Mouse (Mus musculus) hematopoietic stem cell, adult 5-6 weeks (primary cell): Measurements from ENCODE around the gene Cubn. TPM values are rescaled to one million over a fixed set of nuclear protein-coding genes. Genes with fewer than 3 reads are reported as not detected.
A peak's percentile ranks its signal among the peaks of the same experiment; 100 is the strongest.

Experiments used
- ATAC-seq, 2 experiments: fragments of 125-278 bp in 1 of 2; replicated peaks in 1 of 2; 2 replicates each; pipeline ENCODE4 v1.8.0; 2016 to 2017; ENCODE audit warnings: inconsistent platforms in 2 of 2, mild to moderate bottlenecking in 2 of 2, moderate number of reproducible peaks in 2 of 2, low read depth in 1 of 2, moderate TSS enrichment in 1 of 2; ENCODE audit not compliant: low FRiP score in 2 of 2, poor library complexity in 2 of 2, severe bottlenecking in 2 of 2, insufficient read depth in 1 of 2, low TSS enrichment in 1 of 2
- total RNA-seq: library from RNA; stranded (forward); fragments of 172-1452, 232-1000 nt; gene quantifications from 2 replicates; pipeline ENCODE4 v1.2.3, GENCODE M21; 2017

Cubn gene
- total RNA-seq, 1 experiment from 2014 or later, result not detected

GRCm38 (mm10) chr2:13496087-13496486 lies 4.5 kb upstream of the Cubn start:
- peak in 1 of 2 experiments; percentile 25; a peak in 1 of 4 replicates for ATAC-seq

DNA sequence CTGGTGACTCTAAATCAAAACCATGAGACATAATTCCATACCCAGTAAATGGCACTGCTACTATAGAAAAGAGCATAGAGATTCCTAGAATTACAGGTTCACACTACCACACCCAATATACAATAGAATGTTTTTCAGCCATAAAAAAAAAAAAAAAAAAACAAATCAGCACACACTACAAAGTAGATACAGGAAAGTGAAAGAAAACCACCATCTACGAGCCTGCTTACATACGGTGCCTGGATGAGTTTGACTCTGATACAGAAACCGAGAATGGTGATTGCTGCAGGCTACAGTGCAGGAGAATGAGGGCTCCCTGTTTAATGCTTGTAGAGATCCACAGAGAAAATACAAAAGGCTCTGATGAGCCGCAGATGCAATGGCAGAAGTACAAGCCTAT lies 1.3 kb upstream of the Cubn start:
- no peak for ATAC-seq

- ATAC-seq, result peak in 1 of 2 experiments; percentile 21; a peak in 1 of 4 replicates
Measured at GRCm38 (mm10) chr2:13490480-13490879, 1.1 kb downstream of the Cubn start.

GRCm38 (mm10) chr2:13486470-13486869 lies 5.1 kb downstream of the Cubn start:
- no peak for ATAC-seq

DNA sequence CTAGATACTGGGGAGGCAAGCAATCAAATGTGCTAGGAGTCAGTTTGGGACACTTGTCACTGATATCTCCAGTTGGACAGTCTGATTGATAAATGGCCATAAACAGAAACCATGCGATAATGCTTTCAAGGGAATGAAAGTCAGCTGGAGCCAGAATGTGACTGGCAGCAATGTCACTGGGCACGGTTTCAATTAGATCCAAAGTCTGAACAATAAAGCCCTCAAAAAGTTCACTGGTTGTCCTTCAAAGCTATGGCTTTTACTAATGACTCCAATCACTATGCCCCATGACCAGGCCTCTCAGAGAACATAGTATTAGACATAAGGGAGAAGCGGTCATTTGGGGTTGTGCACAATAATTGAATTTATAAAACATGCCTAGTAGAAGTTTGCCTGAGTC lies 7.0 kb downstream of the Cubn start:
- no peak for ATAC-seq

GRCm38 (mm10) chr2:13480744-13481143 lies 10.9 kb downstream of the Cubn start:
- no peak for ATAC-seq

- no peak for ATAC-seq
Measured at GRCm38 (mm10) chr2:13479165-13479564, 12.4 kb downstream of the Cubn start.

GRCm38 (mm10) chr2:13470108-13470507 lies 21.5 kb downstream of the Cubn start:
- no peak for ATAC-seq

- no peak for ATAC-seq
Measured at GRCm38 (mm10) chr2:13469641-13470040, 22.0 kb downstream of the Cubn start.

DNA sequence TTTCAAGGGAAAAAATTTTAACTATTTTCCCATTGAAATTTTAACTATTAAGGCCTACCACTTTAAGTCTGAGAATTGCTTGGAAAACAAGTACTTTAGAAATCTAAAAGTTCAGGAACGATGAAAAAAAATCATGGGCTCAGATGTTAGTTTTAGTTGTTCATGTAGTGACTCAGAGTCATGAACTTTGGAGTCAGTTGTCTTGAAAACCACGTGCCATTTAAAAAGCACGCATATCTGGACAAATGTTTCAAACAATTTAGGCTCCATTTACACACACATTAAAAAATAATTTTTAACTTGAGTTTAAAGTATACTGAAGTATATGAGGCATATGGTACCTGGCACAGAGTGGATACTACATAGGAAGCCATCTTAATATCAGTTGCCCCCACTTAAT lies 24.9 kb downstream of the Cubn start:
- no peak for ATAC-seq

GRCm38 (mm10) chr2:13458088-13458487 lies 33.5 kb downstream of the Cubn start:
- ATAC-seq, result no peak

GRCm38 (mm10) chr2:13456821-13457220 lies 34.8 kb downstream of the Cubn start:
- no peak for ATAC-seq

DNA sequence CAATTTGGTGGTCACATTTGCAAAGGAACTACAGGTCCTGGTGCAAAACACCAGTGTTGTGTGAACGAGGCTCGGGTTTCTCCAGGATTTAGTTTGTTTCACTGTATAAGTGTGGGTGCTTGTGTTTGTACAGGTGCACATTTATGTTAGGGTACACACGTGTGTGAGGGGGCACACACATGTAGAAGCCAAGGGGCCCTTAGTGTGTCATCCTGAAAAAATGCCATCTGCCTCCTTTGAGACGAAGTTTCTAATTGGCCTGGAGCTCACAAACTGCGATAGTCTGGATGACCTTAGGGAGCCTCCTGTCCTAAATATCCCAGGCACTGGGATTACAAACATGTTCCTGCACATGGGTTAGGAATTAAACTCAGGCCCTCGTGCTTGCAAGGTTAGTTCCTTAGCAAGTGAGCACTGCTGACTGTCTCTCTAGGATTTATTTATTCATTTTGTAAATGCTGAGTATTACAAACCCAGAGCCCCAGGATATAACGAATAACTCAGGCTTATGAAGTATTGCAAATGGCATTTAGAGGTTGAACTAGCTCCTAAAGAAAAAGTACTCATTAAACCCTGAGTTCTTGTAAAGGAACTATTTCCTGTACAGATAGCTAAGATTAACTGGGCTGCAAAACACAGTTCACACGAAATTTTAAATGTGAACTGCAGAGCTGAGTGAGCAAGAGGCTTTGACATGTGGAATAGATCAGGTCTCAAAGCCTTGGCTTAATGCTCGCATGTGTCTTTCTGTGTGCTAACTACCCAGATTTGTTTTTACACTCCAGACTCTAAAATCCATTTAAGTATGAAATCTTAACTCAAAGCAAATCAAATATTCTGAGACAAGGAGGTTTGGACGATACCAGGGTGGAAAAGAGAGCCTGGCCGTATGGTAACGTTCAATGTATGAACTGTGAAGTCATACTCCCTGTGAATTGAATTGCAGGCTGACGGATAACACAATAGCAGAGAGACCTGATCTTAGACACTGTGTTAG lies 39.8 kb downstream of the Cubn start:
- ATAC-seq, result no peak

DNA sequence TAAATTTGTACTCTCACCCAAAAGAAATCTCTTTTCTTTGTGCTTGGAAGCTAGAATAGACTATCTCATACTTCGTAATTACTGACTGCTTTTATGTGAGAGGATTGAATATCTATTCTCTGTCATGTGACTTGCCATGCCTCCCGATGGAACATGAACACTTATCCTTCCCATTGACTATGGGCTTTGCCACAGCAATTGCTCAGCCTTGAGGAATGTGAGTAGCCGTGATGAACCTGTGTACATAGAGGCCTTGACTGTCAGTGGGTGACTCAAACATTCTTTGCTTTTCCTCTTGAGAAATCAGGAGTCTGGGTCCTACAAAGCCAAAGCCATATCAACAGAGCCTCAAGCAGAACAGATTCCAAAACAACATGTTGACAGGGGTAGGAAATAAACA lies 40.7 kb downstream of the Cubn start:
- no peak for ATAC-seq

DNA sequence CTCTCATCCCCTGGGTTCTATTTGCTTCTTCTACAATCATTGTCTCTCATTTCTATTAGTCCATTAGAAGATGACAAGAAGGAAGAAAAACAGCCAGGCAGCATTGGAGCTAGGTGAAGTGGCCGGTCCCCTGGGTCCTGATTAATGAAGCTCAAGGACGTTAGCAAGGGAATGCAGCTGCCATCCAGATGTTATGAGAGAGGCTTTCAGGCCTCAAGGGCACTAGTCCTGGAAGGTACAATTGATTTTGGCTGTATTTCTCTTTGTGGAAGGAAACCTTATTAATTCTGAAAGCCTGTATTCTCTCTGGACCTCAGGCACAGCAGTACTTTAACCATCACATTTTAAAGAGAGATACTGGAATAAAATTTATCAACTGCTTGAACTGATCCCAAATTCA lies 41.1 kb downstream of the Cubn start:
- ATAC-seq, result no peak

DNA sequence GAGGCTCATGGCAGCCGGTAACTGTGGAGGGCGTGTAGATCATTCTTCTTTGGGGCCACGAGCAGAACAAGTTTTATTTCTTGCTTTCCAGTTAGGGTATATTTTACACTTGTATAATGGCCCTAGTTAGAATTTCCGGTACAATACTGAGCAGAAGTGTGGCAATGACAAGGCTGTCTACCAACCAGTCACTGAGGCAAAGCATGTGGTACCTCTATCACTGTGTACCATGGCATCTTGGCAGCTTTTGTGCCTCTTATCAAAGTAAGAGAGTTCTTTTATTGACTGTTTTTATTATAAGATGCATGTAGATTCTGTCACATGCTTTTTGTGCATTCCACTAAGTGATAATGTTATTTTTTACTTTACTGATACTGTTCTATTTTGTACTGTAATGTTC lies 46.5 kb downstream of the Cubn start:
- ATAC-seq, result no peak

GRCm38 (mm10) chr2:13438983-13439382 lies 52.6 kb downstream of the Cubn start:
- no peak for ATAC-seq

DNA sequence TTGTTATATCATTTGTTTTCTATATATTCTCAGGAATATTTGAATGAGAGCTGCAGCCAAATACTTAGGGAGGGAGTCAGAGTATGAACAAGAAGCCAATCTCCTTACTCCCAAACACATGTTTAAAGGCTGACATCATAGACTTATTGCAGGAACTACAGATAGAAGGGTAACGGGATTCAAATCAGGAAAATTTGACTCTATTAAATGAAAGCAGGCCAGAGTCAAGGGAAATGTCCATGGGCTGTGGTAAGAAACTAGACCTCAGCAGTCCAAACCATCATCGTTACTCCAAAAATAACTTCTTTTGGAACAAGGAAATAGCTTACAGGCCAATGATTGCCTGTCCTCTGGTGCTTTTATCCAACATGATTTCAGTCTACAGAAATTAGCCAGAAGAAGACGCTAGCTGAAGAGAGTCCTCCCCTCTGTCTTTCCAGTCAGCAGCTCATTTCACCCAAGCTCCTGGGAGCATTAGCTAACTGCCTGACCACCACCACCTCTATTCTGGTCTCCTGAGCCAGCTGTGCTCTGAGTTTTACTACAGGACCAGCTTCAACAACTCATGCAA lies 53.3 kb downstream of the Cubn start:
- ATAC-seq, result no peak

- ATAC-seq, result no peak
Measured at GRCm38 (mm10) chr2:13432002-13432401, 59.6 kb downstream of the Cubn start.
